Mouse (Mus musculus) embryonic facial prominence, embryonic 11.5 days (tissue): ENCODE data around the gene Ascc1. TPM values are rescaled to one million over a fixed set of nuclear protein-coding genes. Genes with fewer than 3 reads are reported as not detected.

Experiments used
- ATAC-seq: fragments of 200-750 bp; cut with Nextera tagmentation; replicated peaks from 2 replicates; pipeline ENCODE4 v1.8.0; 2017; ENCODE audit warnings: low read depth; ENCODE audit not compliant: insufficient number of reproducible peaks, low FRiP score, low TSS enrichment
- DNase-seq: peaks from one replicate; pipeline ENCODE4 v3.0.0-alpha.2; 2015; ENCODE audit warnings: low spot score
- H3K27ac ChIP-seq: fragments of 300-500 bp; sonication (generic); replicated peaks from 2 replicates; pipeline ENCODE4 v1.5.1; 2014; ENCODE audit warnings: mild to moderate bottlenecking, low read depth, low read length, control low read depth
- H3K27me3 ChIP-seq: fragments of 300-500 bp; sonication (generic); 2 replicates; pipeline ENCODE4 v1.6.1; 2014; ENCODE audit warnings: mild to moderate bottlenecking, low read length, moderate library complexity, mixed read lengths; ENCODE audit not compliant: control insufficient read depth, insufficient read depth
- H3K36me3 ChIP-seq: fragments of 300-500 bp; sonication (generic); replicated peaks from 2 replicates; pipeline ENCODE4 v1.6.1; 2014; ENCODE audit warnings: low read depth, mild to moderate bottlenecking, low read length, moderate library complexity, mixed read lengths; ENCODE audit not compliant: control insufficient read depth, insufficient read depth
- H3K4me1 ChIP-seq: fragments of 300-500 bp; sonication (generic); 2 replicates; pipeline ENCODE4 v1.6.1; 2014; ENCODE audit warnings: low read length, mixed read lengths; ENCODE audit not compliant: control insufficient read depth, insufficient read depth
- H3K4me2 ChIP-seq: fragments of 300-500 bp; sonication (generic); 2 replicates; pipeline ENCODE4 v1.6.1; 2014; ENCODE audit warnings: low read depth, mild to moderate bottlenecking, control low read depth, low read length, moderate library complexity
- H3K4me3 ChIP-seq: fragments of 300-500 bp; sonication (generic); 2 replicates; pipeline ENCODE4 v1.5.1; 2014; ENCODE audit warnings: low read depth, low read length, control low read depth
- H3K9ac ChIP-seq: fragments of 300-500 bp; sonication (generic); replicated peaks from 2 replicates; pipeline ENCODE4 v1.6.1; 2014; ENCODE audit warnings: mild to moderate bottlenecking, control low read depth, low read length
- H3K9me3 ChIP-seq: fragments of 300-500 bp; sonication (generic); replicated peaks from 2 replicates; pipeline ENCODE4 v1.6.1; 2016; ENCODE audit warnings: mild to moderate bottlenecking, low read length, inconsistent platforms, mixed read lengths; ENCODE audit not compliant: control insufficient read depth
- WGBS: fragments of 180-500 bp; shearing (Covaris S2); extraction: QIAGEN DNeasy Blood & Tissue Kit; methylation state at CpG from one replicate; pipeline ENCODE4 v1.1.7; 2014; 5-methylcytosine and 5-hydroxymethylcytosine counted together
- polyA plus RNA-seq: library from polyadenylated mRNA; unstranded; fragments of >200 nt; fragmentation: Nextera tagmentation; extraction: Ambion mirVana; gene quantifications from 2 replicates; pipeline ENCODE4 v1.2.1, GENCODE M21; 2014

Gene Ascc1
- polyA plus RNA-seq, 1 experiment from 2014 or later, result 48.7 TPM

- no peak overlapping the region for H3K4me3 ChIP-seq
- ATAC-seq (no peak), DNase-seq (peak; percentile 54)
- 76% methylated on average over 3 of the region's 3 CpGs for WGBS
- H3K9me3 ChIP-seq, result no peaks in the 10 kb centered on the region
- H3K27me3 ChIP-seq, result no peaks in the 10 kb centered on the region
- H3K4me1 ChIP-seq, result no peaks in the 10 kb centered on the region
- H3K9ac ChIP-seq, result no peak overlapping the region
- H3K4me2 ChIP-seq, result no peak overlapping the region
- no peaks in the 10 kb centered on the region for H3K36me3 ChIP-seq
- H3K27ac ChIP-seq, result no peak overlapping the region
These were observed 63.9 kb downstream of the Ascc1 start for GRCm38 (mm10) chr10:60066524-60066923.

- DNase-seq (no peak), ATAC-seq (no peak)
- no peak overlapping the region for H3K27ac ChIP-seq
- no peak overlapping the region for H3K9ac ChIP-seq
- no peaks in the 10 kb centered on the region for H3K9me3 ChIP-seq
- WGBS, result 82% methylated on average over 1 of the region's 1 CpGs
- no peaks in the 10 kb centered on the region for H3K4me1 ChIP-seq
- H3K27me3 ChIP-seq, result no peaks in the 10 kb centered on the region
- no peaks in the 10 kb centered on the region for H3K36me3 ChIP-seq
- no peak overlapping the region for H3K4me2 ChIP-seq
- H3K4me3 ChIP-seq, result no peak overlapping the region
These were observed 72.6 kb downstream of the Ascc1 start for GRCm38 (mm10) chr10:60075159-60075558.

GRCm38 (mm10) chr10:60077226-60077625 is 74.6 kb downstream of the Ascc1 start:
- no peaks in the 10 kb centered on the region for H3K36me3 ChIP-seq
- H3K27ac ChIP-seq, result no peak overlapping the region
- ATAC-seq, result no peak
- DNase-seq, result no peak
- no peak overlapping the region for H3K4me2 ChIP-seq
- no peak overlapping the region for H3K9ac ChIP-seq
- peaks cover 3% of the 10 kb centered on the region for H3K4me1 ChIP-seq
- WGBS, result 90% methylated on average over 7 of the region's 7 CpGs
- no peaks in the 10 kb centered on the region for H3K27me3 ChIP-seq
- no peak overlapping the region for H3K4me3 ChIP-seq
- no peaks in the 10 kb centered on the region for H3K9me3 ChIP-seq

GRCm38 (mm10) chr10:60077736-60078560 is 75.3 kb downstream of the Ascc1 start:
- 74% methylated on average over 18 of the region's 18 CpGs for WGBS
- Histone ChIP-seq H3K27me3 (no peaks in the 10 kb centered on the region), H3K4me2 (no peak overlapping the region), H3K27ac (no peak overlapping the region), H3K4me1 (peaks cover 3% of the 10 kb centered on the region), H3K9ac (no peak overlapping the region), H3K36me3 (no peaks in the 10 kb centered on the region), H3K4me3 (no peak overlapping the region), H3K9me3 (no peaks in the 10 kb centered on the region)
- ATAC-seq (no peak), DNase-seq (no peak)

GRCm38 (mm10) chr10:60078561-60078917 is 75.9 kb downstream of the Ascc1 start:
- H3K9me3 ChIP-seq, result no peaks in the 10 kb centered on the region
- H3K4me1 ChIP-seq, result peaks cover 3% of the 10 kb centered on the region
- H3K36me3 ChIP-seq, result no peaks in the 10 kb centered on the region
- no peak overlapping the region for H3K9ac ChIP-seq
- H3K4me3 ChIP-seq, result no peak overlapping the region
- no peak for DNase-seq
- H3K4me2 ChIP-seq, result no peak overlapping the region
- WGBS, result 77% methylated on average over 5 of the region's 5 CpGs
- no peak for ATAC-seq
- no peaks in the 10 kb centered on the region for H3K27me3 ChIP-seq
- no peak overlapping the region for H3K27ac ChIP-seq

GRCm38 (mm10) chr10:60080171-60080570 is 77.6 kb downstream of the Ascc1 start:
- no peak for DNase-seq
- Histone ChIP-seq H3K27ac (no peak overlapping the region), H3K9ac (no peak overlapping the region), H3K9me3 (no peaks in the 10 kb centered on the region), H3K4me2 (no peak overlapping the region), H3K36me3 (no peaks in the 10 kb centered on the region), H3K4me3 (no peak overlapping the region), H3K27me3 (no peaks in the 10 kb centered on the region), H3K4me1 (peaks cover 3% of the 10 kb centered on the region)
- ATAC-seq, result no peak
- WGBS, result 80% methylated on average over 3 of the region's 3 CpGs

- Histone ChIP-seq H3K9me3 (no peaks in the 10 kb centered on the region), H3K4me1 (peaks cover 3% of the 10 kb centered on the region), H3K27me3 (no peaks in the 10 kb centered on the region), H3K4me2 (no peak overlapping the region), H3K4me3 (no peak overlapping the region), H3K36me3 (no peaks in the 10 kb centered on the region), H3K9ac (no peak overlapping the region), H3K27ac (no peak overlapping the region)
- ATAC-seq (no peak), DNase-seq (no peak)
- 44% methylated on average over 5 of the region's 5 CpGs for WGBS
These were observed 78.0 kb downstream of the Ascc1 start for GRCm38 (mm10) chr10:60080601-60080981.

GRCm38 (mm10) chr10:60080982-60081825 is 78.6 kb downstream of the Ascc1 start:
- no peak overlapping the region for H3K4me3 ChIP-seq
- H3K9ac ChIP-seq, result no peak overlapping the region
- H3K27ac ChIP-seq, result no peak overlapping the region
- 65% methylated on average over 17 of the region's 21 CpGs for WGBS
- H3K36me3 ChIP-seq, result no peaks in the 10 kb centered on the region
- H3K9me3 ChIP-seq, result no peaks in the 10 kb centered on the region
- no peaks in the 10 kb centered on the region for H3K27me3 ChIP-seq
- ATAC-seq (no peak), DNase-seq (no peak)
- no peak overlapping the region for H3K4me2 ChIP-seq
- H3K4me1 ChIP-seq, result peaks cover 3% of the 10 kb centered on the region
